Mouse (Mus musculus) olfactory bulb, adult 2 months (tissue): Measurements from ENCODE around the gene Six2.

Experiments used
- CTCF ChIP-seq: fragments of 200-500 bp; IDR thresholded peaks from 2 replicates; pipeline ENCODE4 v1.5.1; 2012; ENCODE audit warnings: low read depth, mild to moderate bottlenecking, low read length, moderate library complexity; ENCODE audit not compliant: insufficient read depth
- POLR2A ChIP-seq: fragments of 200-500 bp; IDR thresholded peaks from 2 replicates; pipeline ENCODE4 v1.6.1; 2012; ENCODE audit warnings: mild to moderate bottlenecking, low read depth, low read length, moderate library complexity; ENCODE audit not compliant: insufficient read depth

DNA sequence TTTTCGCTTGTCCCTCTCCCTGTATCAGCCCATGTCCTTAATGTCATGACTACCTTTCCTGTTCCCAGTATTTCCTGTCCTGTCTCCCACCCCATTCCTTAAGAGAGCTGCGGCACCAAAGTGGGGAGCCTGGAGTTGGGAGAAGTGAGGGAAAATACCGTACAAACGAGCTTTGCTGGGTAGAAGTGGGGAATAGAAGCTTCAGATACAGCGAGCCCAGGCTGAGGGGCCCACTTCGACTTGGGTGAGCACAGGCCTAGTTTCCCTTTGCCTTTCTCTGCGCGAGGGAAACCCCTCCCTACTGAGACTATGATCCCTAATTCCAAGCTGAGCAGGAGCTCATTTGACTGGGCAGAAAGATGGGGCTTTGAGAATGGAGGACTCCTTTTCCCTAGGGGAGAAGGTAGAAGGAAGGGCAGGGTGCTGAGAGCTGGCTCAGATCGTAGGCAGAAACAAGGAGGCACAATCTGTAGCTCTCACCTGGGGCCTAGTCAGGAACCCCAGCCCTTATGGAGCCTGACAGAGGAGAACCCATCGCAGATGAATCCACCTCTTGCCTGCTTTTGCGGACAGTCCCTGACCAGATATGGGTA lies 2.3 kb downstream of the Six2 start:
- TF ChIP-seq CTCF, result no peak
- TF ChIP-seq POLR2A, result no peak
